Mouse (Mus musculus) stomach, embryonic 15.5 days (tissue): ENCODE results near the gene Gpkow. TPM values are rescaled to one million over a fixed set of nuclear protein-coding genes. Genes with fewer than 3 reads are reported as not detected.

ENCODE experiments used
- polyA plus RNA-seq: library from polyadenylated mRNA; unstranded; fragments of >200 nt; fragmentation: Nextera tagmentation; extraction: Ambion mirVana; gene quantifications from 2 replicates; pipeline ENCODE4 v1.2.1, GENCODE M21; 2015

Gene Gpkow
- polyA plus RNA-seq, 1 experiment from 2014 or later, result 33.0 TPM

Other genes with a start within 250 kb of the Gpkow start
- gene Foxp3, start 123.5 kb upstream of the Gpkow start, polyA plus RNA-seq, result 0.04 and 0.12 TPM in 2 replicates
- gene Ppp1r3f, start 122.8 kb upstream of the Gpkow start, polyA plus RNA-seq, result 1.6 and 2.0 TPM in 2 replicates
- gene Ccdc22, start 91.6 kb upstream of the Gpkow start, polyA plus RNA-seq, result 28.0 and 29.0 TPM in 2 replicates
- gene Cacna1f, start 90.0 kb upstream of the Gpkow start, polyA plus RNA-seq, result 0.04 TPM in 1 of 2 replicates, not detected in the other
- 7.3 and 7.5 TPM in 2 replicates for gene Syp, start 58.7 kb upstream of the Gpkow start, polyA plus RNA-seq
- gene Prickle3, start 39.9 kb upstream of the Gpkow start, polyA plus RNA-seq, result 10.7 and 10.8 TPM in 2 replicates
- gene Plp2, start 25.7 kb upstream of the Gpkow start, polyA plus RNA-seq, result 223 and 255 TPM in 2 replicates
- gene Magix, start 15.9 kb upstream of the Gpkow start, polyA plus RNA-seq, result 0.54 and 0.74 TPM in 2 replicates
- 32.0 and 32.5 TPM in 2 replicates for gene Wdr45, start 17.2 kb downstream of the Gpkow start, polyA plus RNA-seq
- 1.5 TPM in 1 of 2 replicates, not detected in the other for gene Gm45208, start 25.1 kb downstream of the Gpkow start, polyA plus RNA-seq
- 58.3 and 60.9 TPM in 2 replicates for gene Praf2, start 31.3 kb downstream of the Gpkow start, polyA plus RNA-seq
- 16.0 and 22.2 TPM in 2 replicates for gene Ccdc120, start 53.8 kb downstream of the Gpkow start, polyA plus RNA-seq
- gene Tfe3, start 65.4 kb downstream of the Gpkow start, polyA plus RNA-seq, result 26.2 and 29.9 TPM in 2 replicates
- 38.9 and 42.4 TPM in 2 replicates for gene Gripap1, start 92.6 kb downstream of the Gpkow start, polyA plus RNA-seq
- gene Kcnd1, start 125.2 kb downstream of the Gpkow start, polyA plus RNA-seq, result 1.4 and 1.5 TPM in 2 replicates
- 44.3 and 44.7 TPM in 2 replicates for gene Otud5, start 144.2 kb downstream of the Gpkow start, polyA plus RNA-seq
- 10.3 and 15.9 TPM in 2 replicates for gene Pim2, start 181.1 kb downstream of the Gpkow start, polyA plus RNA-seq
- gene Slc35a2, start 186.9 kb downstream of the Gpkow start, polyA plus RNA-seq, result 39.0 and 39.4 TPM in 2 replicates
- 110 and 111 TPM in 2 replicates for gene Pqbp1, start 202.1 kb downstream of the Gpkow start, polyA plus RNA-seq
- gene Timm17b, start 202.2 kb downstream of the Gpkow start, polyA plus RNA-seq, result 141 and 148 TPM in 2 replicates
- not detected in 2 replicates for gene Gm10491, start 210.7 kb downstream of the Gpkow start, polyA plus RNA-seq
- gene Gm10490, start 212.4 kb downstream of the Gpkow start, polyA plus RNA-seq, result not detected in 2 replicates
- 13.0 and 13.2 TPM in 2 replicates for gene Pcsk1n, start 222.7 kb downstream of the Gpkow start, polyA plus RNA-seq
- gene Eras, start 231.5 kb downstream of the Gpkow start, polyA plus RNA-seq, result not detected in 2 replicates